Mouse (Mus musculus): ENCODE results near the gene Nlgn1.

Nlgn1 gene

DNA sequence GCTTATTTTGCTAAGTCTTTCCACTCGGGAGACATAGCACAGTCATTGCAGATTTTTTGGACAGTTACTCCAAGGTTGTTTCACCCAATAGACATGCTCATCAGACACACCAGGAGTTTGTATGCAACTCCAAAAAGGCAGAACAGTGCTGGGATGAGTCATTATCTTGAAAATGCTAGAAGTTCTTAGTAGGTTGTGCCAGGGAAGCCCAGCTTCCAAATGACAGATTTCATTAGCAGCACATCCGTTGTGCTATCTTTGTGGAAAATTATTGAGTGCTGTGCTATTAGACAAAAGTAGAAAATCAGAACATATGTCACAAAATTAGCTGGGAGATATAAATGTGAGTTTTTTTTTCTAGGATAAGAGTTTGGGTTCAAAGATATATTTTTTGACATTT lies 137.3 kb downstream of the Nlgn1 start:
- no peak for DNase-seq

DNA sequence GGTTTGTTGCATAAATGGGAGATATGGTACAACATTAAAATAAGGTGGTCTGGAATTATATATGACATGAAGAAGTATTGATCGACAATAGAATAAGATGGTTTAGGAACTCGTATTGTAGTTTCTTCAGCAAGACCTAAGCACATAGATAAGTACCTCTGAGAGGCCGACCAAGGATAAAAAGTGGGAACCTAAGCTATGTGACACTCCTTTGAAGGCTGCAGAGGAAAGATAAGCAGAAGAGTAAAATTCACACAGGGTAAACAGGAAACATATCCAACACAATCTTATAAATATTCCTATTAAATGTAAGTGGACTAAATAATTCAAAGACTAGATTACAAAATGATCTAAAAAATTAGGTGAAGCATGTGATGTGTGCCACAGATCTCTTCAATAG lies 151.2 kb downstream of the Nlgn1 start:
- no peak for DNase-seq

DNA sequence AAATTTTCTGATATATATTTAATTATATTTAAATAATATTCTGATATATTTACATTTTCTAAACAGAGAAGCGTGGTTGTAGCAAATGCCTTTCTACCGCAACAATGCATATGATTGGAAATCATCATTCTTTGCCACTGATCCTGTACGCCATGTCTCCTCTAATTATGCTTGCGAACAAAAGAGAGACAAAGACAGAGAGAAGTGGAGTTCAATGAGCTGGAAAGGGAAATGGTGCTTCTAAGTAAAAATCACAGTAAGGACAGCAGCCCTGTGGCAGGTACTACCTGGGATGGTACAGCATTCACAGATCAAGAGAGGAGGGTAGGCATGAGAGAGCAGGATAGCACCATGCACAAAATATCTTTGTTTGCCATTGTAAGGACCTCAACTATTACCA lies 156.9 kb downstream of the Nlgn1 start:
- no peak for DNase-seq

DNA sequence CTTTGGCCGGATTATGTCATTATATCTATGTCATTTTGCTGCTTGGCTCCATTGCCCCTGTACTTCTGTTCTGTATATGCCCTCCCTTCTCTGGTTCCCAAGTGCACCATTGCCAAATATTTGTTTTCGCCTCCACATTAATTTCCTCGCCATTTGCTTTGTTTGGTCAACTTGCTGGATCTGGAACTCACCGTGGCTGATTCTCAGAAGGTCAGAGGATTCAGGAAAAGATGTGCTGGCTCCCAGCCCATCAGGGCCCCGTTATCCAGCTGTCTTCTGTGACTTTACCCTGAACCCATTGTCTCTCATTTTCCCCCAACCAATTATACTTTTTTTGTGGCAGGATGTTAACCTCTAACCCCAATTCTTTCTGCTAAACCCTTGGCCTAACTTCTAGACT lies 158.0 kb downstream of the Nlgn1 start:
- no peak for DNase-seq

DNA sequence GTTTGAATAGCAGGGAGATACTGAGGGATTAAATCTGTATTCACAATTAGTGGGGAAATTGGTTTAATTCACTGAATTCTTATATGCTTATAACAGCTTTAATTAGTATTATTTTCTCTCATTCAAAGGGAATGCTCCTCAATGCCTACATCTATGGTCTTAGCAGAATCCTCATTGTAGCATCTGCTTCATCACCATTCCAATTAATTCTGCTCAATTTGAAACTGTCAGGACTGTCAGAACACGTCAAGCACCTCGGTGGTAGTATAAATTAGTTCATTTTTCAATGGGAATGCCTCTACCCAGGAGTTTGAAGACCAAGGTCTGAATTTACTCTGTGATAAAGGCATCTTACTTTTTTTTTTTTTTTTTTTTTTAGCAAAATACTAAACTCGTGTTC lies 158.6 kb downstream of the Nlgn1 start:
- no peak for DNase-seq

DNA sequence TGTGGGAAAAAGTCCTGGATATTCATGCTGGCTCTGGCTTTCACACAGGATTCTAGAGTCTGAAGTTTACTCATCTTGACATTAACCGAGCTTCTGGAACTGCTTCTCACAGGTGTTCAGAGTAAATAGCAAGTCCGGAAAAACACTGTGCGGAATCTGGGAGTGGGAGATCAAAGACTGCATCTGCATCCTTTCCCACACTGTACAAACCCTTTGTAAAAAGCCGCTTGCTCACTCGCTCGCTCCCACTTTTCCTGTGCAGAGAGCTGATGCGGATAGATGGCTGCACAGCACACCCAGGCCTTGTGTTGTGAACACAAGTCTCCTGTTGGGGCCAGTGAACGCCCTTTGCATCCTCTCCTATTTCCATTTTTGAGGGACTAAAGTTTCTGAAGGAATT lies 165.5 kb downstream of the Nlgn1 start:
- DNase-seq: no peak

DNA sequence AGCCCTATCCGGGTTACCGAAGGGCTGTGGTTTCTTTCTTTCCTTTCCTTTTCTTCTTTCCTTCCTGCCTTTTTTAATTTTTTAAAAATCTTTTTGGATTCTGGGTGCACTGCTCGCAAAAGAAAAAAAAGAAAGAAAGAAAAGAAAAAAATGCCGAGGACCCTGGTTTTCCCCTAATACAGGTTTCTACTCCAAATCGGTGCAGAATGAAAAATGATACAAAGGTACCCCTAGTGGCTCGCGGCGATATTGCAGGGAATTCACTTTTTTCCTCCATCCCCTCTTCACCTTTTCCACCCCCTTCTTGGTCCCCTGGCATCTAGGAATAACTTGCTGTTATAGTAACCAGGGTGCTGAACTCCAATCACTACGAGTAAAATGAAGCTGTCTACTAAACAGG lies 178.5 kb downstream of the Nlgn1 start:
- DNase-seq: peak; percentile 20

DNA sequence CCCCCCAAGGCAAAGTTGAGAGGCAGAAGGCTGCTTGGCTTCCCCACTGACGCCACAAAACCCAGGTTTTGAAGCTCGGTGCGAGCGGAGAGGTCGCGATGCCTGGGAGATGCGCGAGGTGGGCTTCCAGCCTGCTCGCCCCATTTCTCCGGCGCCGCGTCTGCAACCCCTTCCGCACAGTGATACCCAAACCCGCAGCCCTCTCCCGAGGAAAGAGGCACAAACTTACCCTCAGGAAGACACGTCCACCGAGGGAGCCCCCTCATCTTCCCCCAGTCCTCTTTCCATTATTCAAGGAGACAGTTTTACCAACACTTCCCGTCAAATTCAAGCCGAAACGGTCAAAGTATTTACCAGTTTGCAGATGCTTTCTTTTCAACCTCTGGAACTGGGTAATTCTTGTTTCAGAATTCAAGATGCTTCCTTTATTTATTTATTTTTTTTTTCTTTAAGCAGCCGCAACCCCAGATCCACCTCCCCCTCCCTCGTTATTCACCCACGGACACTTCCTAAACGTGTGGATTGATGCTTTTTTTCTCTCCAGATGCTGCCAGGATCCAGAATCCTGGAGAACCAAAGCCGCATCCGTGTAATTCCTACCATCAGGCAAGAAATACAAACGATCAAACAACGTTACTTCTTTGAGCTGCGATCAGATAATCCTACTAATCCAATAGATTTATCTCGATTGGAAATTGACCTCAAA lies 179.1 kb downstream of the Nlgn1 start:
- no peak for DNase-seq

DNA sequence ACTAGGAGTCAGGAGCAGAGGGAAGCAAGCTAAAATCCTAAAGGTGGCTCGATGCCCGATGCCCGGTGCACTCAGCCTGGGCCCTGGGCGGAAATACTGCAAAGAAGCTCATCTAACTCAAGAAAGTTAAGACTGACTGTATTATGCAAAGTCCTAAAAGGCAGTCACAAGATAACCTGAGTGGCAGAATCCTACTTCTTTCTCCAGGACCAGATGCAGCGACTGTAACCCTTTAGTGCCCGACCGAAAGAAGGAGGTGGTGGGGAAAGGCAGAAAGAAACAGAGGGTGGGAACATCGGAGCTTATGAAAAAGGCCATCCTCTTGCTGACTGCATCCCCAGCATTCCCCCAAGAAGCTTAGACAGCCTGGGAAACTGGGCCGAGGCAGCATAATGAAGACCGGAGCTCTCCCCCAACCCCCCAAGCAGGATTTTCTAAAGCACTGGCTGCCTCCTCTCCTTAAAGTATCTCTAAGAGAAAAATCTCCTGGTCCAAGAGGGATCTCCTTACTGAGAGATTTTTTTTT lies 179.7 kb downstream of the Nlgn1 start:
- DNase-seq: no peak

DNA sequence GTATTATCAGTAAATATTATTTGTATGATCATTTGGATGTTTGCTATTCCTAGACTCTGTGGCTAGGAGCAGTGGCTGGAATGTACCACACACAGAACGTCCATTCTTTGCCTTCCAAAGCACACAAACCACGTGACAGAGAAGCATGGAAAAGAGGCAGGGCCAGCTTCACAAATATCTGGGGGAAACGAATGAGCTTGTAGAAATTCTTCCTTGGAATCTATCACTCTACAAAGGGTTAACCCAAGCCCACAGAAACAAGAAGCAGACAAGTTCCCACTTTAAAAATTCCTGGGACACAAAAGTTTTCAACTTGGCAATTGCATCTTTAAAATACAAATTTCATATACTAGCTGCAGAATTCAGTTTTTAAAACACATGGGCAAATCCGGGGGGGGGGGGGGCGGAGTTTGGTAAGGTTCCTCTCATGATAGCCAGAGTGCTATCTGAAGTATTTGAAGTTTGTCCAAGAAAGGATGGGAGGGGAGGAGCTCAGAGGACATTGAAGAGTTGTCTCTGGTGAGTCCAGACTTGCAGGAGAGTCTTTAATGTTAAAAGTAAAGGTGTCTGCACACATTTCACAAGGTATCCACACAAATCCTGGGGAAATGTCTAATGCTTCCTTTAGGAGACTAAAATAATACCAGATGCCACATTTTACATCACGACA lies 180.8 kb downstream of the Nlgn1 start:
- DNase-seq: no peak

DNA sequence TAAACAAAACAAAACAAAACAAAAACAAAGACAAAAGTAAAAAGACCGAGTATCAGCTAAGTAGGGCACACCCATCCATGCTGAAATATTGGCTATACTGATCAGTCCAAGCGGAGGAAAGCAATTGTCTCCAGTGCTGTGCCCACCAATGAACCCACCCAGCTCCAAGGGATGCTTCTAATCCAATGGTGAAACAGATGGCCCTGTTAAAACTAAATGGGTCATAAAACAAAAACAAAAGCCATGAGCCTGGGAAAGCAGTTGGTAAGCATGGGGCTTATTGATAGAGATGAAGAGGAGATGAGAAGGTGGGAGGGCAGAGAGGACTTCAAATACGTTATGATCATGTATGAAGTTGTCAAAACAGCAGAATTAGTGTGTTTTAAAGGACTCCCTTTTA lies 186.1 kb downstream of the Nlgn1 start:
- DNase-seq: no peak

DNA sequence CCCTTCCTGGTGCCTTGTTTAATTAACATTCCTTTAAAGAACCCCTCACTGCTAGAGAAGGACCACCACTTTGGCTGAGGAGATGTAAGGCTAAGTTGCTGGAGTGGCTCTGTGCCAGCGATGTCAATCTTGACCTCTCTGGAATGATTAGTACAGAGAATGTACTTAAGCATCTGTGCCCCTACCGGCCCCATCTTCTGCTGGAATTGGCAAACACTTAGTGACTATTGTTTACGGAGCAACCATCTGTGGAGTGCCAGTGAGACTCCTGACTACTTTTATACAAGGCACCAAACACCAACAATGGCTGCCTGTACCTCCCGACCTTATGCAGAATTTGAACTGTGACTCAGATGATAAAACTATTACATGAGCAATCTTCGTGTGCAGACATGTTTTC lies 186.8 kb downstream of the Nlgn1 start:
- no peak for DNase-seq

DNA sequence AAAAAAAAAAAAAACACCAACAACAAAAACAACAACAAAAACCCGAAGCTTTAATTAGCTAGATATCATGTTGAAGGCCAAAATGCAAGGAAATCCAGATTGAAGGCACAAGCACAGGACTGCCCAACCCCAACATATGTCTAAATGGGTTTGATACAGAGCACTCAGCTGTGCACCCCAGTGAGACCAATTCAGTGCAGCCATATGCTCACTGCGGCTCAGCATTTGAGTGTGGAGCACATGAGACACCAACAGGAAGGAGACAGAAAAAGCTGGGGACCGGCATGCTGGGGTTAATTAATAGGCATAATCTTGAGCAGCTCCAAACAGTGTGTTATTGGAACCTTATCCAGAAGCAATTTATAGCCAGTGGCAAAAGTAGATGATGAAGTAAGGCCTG lies 190.7 kb downstream of the Nlgn1 start:
- no peak for DNase-seq

DNA sequence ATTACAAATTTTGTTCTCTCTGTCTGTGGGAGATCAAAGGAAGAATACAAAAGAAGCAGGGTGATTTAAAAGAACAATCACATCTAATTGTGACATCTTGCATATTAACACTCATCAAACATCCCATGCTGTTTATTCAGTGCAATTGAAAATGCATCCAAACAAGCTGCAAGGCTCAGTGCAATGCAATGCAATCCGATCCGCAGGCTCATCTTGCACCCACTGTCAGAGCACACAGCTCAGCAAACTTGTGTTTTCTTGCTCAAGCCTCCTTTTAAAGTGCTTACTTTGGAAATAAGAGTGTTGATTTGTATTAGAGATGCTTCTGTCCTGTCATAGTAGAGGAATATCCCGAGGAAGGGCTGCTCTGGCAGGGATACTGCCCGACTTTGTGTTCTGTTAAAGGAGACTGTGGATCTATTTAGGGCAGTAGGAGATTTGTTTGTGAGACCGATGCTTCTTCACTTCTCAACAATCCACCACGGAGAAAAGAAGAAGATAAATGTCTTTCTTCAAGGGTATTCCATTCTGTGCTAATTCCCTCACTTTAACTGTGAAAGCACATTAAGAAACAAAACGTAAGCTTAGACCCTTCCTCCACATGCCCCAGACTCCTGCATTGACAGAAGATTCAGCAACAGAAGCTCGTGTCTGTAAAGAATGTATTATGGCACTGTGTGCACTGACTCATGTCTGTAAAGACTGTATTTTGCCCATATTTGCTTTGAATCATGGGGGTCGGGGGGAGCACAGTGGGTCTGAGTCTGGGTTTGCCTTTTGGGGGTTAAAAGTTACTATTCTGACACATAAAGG lies 197.2 kb downstream of the Nlgn1 start:
- no peak for DNase-seq

DNA sequence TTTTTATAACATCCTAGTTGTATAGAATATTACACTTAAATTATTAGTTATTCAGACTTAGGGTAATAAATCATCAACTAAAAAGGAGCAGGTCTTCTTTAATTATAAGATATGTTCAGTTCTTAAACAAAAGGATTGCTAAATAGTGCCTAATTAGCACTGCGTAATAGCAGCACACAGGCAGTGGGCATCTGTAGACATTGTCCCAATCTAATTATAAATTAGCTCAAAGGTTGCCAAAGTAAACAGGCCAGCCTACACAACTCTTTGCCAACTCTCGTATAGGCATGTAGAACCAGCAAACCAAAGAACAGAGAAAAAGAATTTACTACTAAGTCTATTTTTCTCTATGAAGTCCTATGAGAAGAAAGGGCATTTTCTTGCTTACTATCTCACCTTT lies 201.3 kb downstream of the Nlgn1 start:
- DNase-seq: no peak

DNA sequence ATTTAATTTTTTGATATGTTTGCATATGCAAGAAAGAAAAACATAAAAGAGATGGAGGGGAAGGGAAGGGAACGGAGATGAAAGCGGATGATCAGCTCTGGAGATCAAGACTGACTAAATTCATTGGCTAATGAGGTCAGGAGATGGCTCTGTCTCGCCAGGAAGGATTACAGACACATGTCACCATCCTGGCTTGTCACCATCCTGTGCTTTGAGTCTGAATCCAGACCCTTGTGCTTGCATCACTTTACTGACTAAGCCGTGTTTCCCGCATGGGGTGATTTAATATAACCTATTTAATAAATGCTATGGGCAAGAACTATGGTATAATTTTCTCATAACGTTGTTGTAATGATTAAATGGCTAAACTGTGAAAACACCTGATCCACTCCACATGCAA lies 202.8 kb downstream of the Nlgn1 start:
- no peak for DNase-seq

DNA sequence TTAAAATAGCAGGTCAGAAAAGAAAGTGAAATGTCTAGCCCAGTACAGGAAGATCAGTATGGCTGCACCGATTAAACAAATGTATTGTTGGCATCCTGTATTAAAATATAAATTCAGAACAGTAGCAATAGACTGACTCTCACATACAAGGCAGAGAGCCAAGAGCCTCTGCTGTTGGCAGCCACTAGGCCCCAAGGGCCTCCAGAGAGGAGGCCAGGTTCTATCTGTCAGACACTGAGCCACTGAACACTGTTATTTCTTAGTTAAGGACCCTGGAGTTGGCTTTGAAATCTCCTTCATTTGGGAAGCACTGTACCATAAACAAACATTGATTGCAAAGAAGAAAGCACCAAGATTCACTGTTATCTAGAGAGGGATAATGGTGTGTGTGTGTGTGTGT lies 215.2 kb downstream of the Nlgn1 start:
- no peak for DNase-seq

DNA sequence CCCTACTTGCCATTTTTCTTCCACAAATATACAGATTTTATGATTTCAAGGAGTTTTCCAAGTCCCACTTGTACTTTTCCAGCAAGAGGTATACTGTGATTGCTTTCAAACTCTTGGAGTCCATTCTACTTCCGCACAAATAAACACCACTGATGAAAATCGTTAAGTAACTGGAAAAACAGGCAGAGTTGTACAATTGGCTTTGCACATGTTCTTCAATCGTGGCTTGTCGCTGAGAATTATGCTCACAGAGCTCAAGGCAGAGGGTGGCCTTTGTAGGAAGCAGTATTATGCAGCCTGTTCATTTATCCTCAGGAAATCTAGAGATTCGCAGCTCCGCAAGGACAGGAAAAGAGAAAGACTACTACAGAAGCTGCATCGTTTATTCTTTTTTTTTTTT lies 225.9 kb downstream of the Nlgn1 start:
- no peak for DNase-seq

DNA sequence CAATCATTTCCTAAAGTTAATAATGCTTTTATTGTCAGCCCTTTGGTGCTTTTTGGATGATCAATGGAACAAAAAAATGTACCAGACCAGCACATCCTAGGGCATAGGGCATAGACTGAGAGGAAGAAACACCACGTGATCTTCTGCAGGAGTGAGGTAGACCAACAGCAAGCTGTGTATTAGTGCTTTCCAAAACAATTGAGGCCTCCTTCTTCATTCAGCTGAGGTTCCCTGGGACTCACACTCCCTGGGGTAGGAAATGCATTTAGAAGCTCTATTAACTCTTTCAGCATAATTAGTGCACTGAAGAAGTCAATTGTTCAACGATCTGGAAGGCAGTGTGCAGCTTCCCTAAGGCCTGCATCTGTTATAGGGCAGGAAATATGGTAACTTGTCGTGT lies 226.7 kb downstream of the Nlgn1 start:
- DNase-seq: no peak

DNA sequence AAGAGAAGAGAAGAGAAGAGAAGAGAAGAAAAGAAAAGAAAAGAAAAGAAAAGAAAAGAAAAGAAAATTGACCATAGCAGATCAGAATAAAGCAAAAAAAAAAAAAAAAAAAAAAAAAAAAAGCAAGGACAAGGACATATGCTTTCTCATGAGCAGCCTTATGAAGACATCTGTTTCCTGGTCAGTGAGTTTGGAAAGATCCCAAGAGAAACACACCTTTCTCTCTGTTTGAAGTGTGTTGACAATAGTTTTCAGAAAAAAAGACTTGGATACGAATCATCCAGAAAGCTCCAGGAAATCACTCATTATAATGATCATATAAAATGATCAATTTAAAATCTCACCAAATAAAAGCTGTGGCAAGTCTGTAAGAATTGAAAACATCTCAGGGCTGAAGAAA lies 230.0 kb downstream of the Nlgn1 start:
- DNase-seq: no peak

DNA sequence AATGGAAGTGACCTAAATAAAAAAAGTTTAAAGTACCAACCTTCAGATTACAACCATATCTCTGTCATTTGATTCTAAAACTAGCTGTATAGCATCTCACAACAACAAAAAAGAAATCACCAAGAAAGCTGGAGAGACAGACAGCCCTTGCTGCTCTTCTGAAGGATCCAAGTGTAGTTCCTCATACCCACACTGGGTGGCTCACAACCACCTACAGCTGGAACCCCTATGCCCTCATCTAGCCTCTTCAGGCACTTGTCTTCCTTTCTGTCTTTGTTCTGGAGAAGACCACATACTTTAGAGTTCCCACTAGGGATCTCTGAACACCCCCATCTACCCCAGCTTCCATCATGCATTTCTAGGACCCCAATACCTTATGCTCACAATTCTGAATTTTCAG lies 236.7 kb downstream of the Nlgn1 start:
- DNase-seq: no peak

DNA sequence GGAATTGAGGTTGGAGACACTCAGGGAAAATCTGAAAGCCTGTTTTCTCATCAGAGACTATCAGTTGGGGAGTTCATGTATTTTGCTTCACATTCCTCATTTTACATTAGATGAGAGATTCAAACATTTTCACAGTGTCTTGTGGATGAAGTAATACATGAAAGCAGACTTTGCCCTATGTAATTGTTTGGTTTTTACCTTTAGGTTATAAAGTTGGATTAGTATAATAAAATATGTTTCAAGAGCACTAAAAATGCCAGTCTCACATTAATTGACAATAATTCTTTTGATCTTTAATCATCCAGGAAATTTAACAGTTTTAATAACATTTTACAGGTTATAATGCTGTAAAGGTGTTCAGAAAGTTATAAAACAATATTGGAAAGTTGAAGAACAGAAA lies 262.9 kb downstream of the Nlgn1 start:
- DNase-seq: no peak

DNA sequence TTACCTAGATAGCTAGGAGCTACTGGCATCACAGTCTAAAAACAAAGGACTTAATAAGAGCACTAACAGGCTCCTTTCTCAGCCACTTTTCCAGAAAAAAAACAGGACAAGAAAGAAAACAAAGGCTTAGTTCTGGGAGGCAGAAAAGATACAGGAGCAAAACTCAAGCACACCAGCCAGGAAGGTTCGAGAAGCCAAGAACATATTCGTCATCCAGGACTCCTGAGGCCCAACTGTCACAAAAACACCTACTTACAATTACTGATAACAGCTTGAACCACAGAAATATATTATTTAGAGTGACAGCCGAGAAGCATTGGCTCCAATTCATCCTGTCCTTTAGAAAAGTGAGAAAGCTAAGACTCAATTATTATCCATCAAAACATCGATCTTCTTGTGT lies 281.5 kb downstream of the Nlgn1 start:
- no peak for DNase-seq

DNA sequence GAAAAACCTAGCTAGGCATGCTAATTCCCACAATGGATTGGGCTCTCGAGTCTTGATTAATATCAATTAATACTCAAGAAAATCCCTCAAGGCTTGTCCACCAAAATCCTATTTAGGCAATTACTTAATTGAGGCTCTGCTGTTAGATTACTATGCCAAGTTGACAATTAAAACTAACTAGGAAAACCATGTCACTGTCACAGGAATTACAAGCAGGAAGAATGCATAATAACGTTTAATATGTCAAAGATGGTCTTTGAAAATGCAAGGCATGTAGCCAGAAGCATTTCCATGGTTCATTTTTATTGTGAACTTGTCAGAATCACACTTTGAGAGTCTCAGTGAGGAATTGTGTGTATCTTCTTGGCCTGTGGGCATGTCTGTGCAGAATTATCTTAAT lies 289.3 kb downstream of the Nlgn1 start:
- DNase-seq: no peak
